Mouse (Mus musculus): Measurements from ENCODE around the gene Adgrf3. TPM values are rescaled to one million over a fixed set of nuclear protein-coding genes. Genes with fewer than 3 reads are reported as not detected.

Gene Adgrf3
- total and polyA plus RNA-seq, 2 experiments from 2014 or later, result not detected

- DNase-seq (ENCODE audit: low spot score) (no peak), ATAC-seq (ENCODE audit: low FRiP score) (no peak)
- Histone ChIP-seq H3K4me2 (ENCODE audit: low read depth, low read length, poor library complexity, severe bottlenecking) (no peak overlapping the region), H3K9ac (replicated peaks; ENCODE audit: low read length, poor library complexity, severe bottlenecking) (no peak overlapping the region), H3K36me3 (ENCODE audit: insufficient read depth, low read length) (peaks cover 34% of the 10 kb centered on the region), H3K9me3 (ENCODE audit: low read length) (no peaks in the 10 kb centered on the region), H3K4me1 (ENCODE audit: insufficient read depth, low read length) (no peaks in the 10 kb centered on the region), H3K27me3 (ENCODE audit: insufficient read depth, low read length) (no peaks in the 10 kb centered on the region), H3K4me3 (ENCODE audit: low read depth, low read length) (no peak overlapping the region), H3K27ac (ENCODE audit: low read depth, low read length) (no peak overlapping the region)
- TF ChIP-seq CTCF (IDR thresholded peaks at IDR 0.05), result no peak
Measured at GRCm38 (mm10) chr5:30172115-30172514, 33.4 kb downstream of the Adgrf3 start.

- no peak for ATAC-seq (ENCODE audit: low FRiP score)
- 90% methylated on average over 5 of the region's 5 CpGs for WGBS
- Histone ChIP-seq H3K4me2 (ENCODE audit: low read depth, low read length, poor library complexity, severe bottlenecking) (no peak overlapping the region), H3K27ac (ENCODE audit: low read depth, low read length) (no peak overlapping the region), H3K9me3 (ENCODE audit: low read length) (no peaks in the 10 kb centered on the region), H3K27me3 (ENCODE audit: insufficient read depth, low read length) (no peaks in the 10 kb centered on the region), H3K4me1 (ENCODE audit: insufficient read depth, low read length) (no peaks in the 10 kb centered on the region), H3K36me3 (ENCODE audit: insufficient read depth, low read length) (peaks cover 20% of the 10 kb centered on the region), H3K9ac (replicated peaks; ENCODE audit: low read length, poor library complexity, severe bottlenecking) (no peak overlapping the region), H3K4me3 (ENCODE audit: low read depth, low read length) (no peak overlapping the region)
- no peak for DNase-seq (ENCODE audit: low spot score)
- TF ChIP-seq CTCF (IDR thresholded peaks at IDR 0.05), result no peak
Measured at GRCm38 (mm10) chr5:30170303-30170940, 35.1 kb downstream of the Adgrf3 start.

- Histone ChIP-seq H3K4me3 (ENCODE audit: low read depth, low read length) (no peak overlapping the region), H3K27me3 (ENCODE audit: insufficient read depth, low read length) (no peaks in the 10 kb centered on the region), H3K36me3 (ENCODE audit: insufficient read depth, low read length) (peaks cover 9% of the 10 kb centered on the region), H3K9ac (replicated peaks; ENCODE audit: low read length, poor library complexity, severe bottlenecking) (no peak overlapping the region), H3K4me2 (ENCODE audit: low read depth, low read length, poor library complexity, severe bottlenecking) (no peak overlapping the region), H3K9me3 (ENCODE audit: low read length) (no peaks in the 10 kb centered on the region), H3K27ac (ENCODE audit: low read depth, low read length) (no peak overlapping the region), H3K4me1 (ENCODE audit: insufficient read depth, low read length) (no peaks in the 10 kb centered on the region)
- WGBS, result 92% methylated on average over 5 of the region's 5 CpGs
- no peak for ATAC-seq (ENCODE audit: low FRiP score)
- TF ChIP-seq CTCF (IDR thresholded peaks at IDR 0.05), result no peak
- DNase-seq (ENCODE audit: low spot score), result no peak
Measured at GRCm38 (mm10) chr5:30165234-30165946, 40.1 kb downstream of the Adgrf3 start.

GRCm38 (mm10) chr5:30162339-30162738 lies 43.2 kb downstream of the Adgrf3 start:
- H3K4me1 ChIP-seq (ENCODE audit: insufficient read depth, low read length), result no peaks in the 10 kb centered on the region
- TF ChIP-seq CTCF (IDR thresholded peaks at IDR 0.05), result no peak
- H3K36me3 ChIP-seq (ENCODE audit: insufficient read depth, low read length), result no peaks in the 10 kb centered on the region
- no peak overlapping the region for H3K27ac ChIP-seq (ENCODE audit: low read depth, low read length)
- no peak overlapping the region for H3K9ac ChIP-seq (replicated peaks; ENCODE audit: low read length, poor library complexity, severe bottlenecking)
- WGBS, result 88% methylated on average over 6 of the region's 6 CpGs
- no peak overlapping the region for H3K4me3 ChIP-seq (ENCODE audit: low read depth, low read length)
- no peaks in the 10 kb centered on the region for H3K9me3 ChIP-seq (ENCODE audit: low read length)
- ATAC-seq (ENCODE audit: low FRiP score) (no peak), DNase-seq (ENCODE audit: low spot score) (no peak)
- H3K27me3 ChIP-seq (ENCODE audit: insufficient read depth, low read length), result no peaks in the 10 kb centered on the region
- H3K4me2 ChIP-seq (ENCODE audit: low read depth, low read length, poor library complexity, severe bottlenecking), result no peak overlapping the region

- no peak overlapping the region for H3K27ac ChIP-seq (ENCODE audit: low read depth, low read length)
- H3K27me3 ChIP-seq (ENCODE audit: insufficient read depth, low read length), result no peaks in the 10 kb centered on the region
- ATAC-seq (ENCODE audit: low FRiP score), result no peak
- no peaks in the 10 kb centered on the region for H3K36me3 ChIP-seq (ENCODE audit: insufficient read depth, low read length)
- no peaks in the 10 kb centered on the region for H3K4me1 ChIP-seq (ENCODE audit: insufficient read depth, low read length)
- H3K9me3 ChIP-seq (ENCODE audit: low read length), result no peaks in the 10 kb centered on the region
- H3K9ac ChIP-seq (replicated peaks; ENCODE audit: low read length, poor library complexity, severe bottlenecking), result no peak overlapping the region
- no peak overlapping the region for H3K4me3 ChIP-seq (ENCODE audit: low read depth, low read length)
- 80% methylated on average over 1 of the region's 1 CpGs for WGBS
- no peak for TF ChIP-seq CTCF (IDR thresholded peaks at IDR 0.05)
- DNase-seq (ENCODE audit: low spot score), result no peak
- no peak overlapping the region for H3K4me2 ChIP-seq (ENCODE audit: low read depth, low read length, poor library complexity, severe bottlenecking)
Measured at GRCm38 (mm10) chr5:30161836-30162235, 43.7 kb downstream of the Adgrf3 start.

- Histone ChIP-seq H3K4me1 (ENCODE audit: insufficient read depth, low read length) (peaks cover 5% of the 10 kb centered on the region; the same call in 1 of the 2 replicates), H3K27me3 (ENCODE audit: insufficient read depth, low read length) (no peaks in the 10 kb centered on the region), H3K4me2 (ENCODE audit: low read depth, low read length, poor library complexity, severe bottlenecking) (no peak overlapping the region), H3K36me3 (ENCODE audit: insufficient read depth, low read length) (no peaks in the 10 kb centered on the region), H3K4me3 (ENCODE audit: low read depth, low read length) (no peak overlapping the region), H3K27ac (ENCODE audit: low read depth, low read length) (no peak overlapping the region), H3K9me3 (ENCODE audit: low read length) (no peaks in the 10 kb centered on the region), H3K9ac (replicated peaks; ENCODE audit: low read length, poor library complexity, severe bottlenecking) (no peak overlapping the region)
- TF ChIP-seq CTCF (IDR thresholded peaks at IDR 0.05), result no peak
- WGBS, result 83% methylated on average over 6 of the region's 6 CpGs
- no peak for ATAC-seq (ENCODE audit: low FRiP score)
- peak; percentile 13 for DNase-seq (ENCODE audit: low spot score)
Measured at GRCm38 (mm10) chr5:30159601-30160000, 45.9 kb downstream of the Adgrf3 start.

Data from midbrain, postnatal 0 days (tissue).